Mouse (Mus musculus) liver, adult 2 months (tissue): ENCODE measurements around the gene Abca4.

Experiments used
- CTCF ChIP-seq: fragments of 200-500 bp; IDR thresholded peaks from 2 replicates; pipeline ENCODE4 v1.5.1; 2011; ENCODE audit warnings: low read depth, low read length, control low read depth
- POLR2A ChIP-seq: fragments of 200-500 bp; IDR thresholded peaks from 2 replicates; pipeline ENCODE4 v1.6.1; 2011; ENCODE audit warnings: low read length, control low read depth; ENCODE audit not compliant: insufficient read depth; ENCODE audit errors: extremely low read depth

DNA sequence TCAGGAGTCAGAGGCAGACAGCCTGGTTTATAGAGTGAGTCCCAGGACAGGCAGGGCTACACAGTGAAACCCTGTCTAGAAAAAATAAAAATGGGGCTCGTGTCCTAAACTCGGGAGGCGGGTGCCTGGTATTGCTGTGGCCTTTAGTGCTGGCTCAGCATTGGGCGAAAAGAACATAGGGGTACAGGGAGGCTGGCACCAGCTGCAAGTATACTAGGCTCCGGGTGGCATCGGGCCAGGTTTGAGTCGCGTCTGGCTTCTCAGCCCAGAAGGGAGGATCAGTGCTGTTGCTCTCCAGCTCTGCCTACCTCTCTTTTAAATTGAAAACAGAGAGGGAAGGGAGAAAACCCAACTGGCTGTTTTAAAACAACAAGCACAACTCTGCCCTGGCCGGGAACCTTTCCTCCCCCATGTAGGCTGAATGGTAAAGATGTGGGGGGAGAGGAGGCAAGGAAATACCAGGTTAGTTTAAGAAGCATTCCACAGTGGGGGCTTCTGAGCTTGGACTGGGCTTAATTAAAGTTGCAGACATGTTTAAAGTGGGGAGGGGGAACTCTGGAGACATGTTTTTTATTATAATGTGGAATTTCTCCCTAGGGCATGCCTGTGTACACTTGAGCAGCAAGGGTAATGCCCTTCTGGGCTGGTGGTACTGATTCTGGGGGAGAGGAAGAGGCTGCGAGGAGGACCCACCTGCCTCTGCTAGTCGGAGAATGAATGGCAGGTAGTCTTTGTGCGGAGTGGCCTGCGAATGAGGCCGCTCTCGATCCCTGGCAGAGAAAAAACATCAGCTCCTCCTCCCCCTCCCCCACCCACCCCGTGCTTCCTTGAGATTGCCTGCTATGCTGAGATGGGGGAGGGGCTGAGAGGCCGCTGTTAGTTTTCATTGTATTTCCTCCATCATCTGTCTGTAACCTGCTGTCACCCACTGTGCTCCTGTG lies 3.9 kb downstream of the Abca4 start:
- TF ChIP-seq CTCF (no peak), POLR2A (no peak)
